Mouse (Mus musculus) liver (tissue): ENCODE measurements around the gene Anpep.
A peak's percentile ranks its signal among the peaks of the same experiment; 100 is the strongest.
"Not testable (repeated sequence)": the region's sequence is repeated elsewhere in the genome, so short reads cannot be mapped to it uniquely, and the experiment has no call there.

Source experiments
- DNase-seq: peaks from one replicate; pipeline ENCODE4 v3.0.0-alpha.2; 2020; ENCODE audit warnings: mixed read lengths

The Anpep gene

DNA sequence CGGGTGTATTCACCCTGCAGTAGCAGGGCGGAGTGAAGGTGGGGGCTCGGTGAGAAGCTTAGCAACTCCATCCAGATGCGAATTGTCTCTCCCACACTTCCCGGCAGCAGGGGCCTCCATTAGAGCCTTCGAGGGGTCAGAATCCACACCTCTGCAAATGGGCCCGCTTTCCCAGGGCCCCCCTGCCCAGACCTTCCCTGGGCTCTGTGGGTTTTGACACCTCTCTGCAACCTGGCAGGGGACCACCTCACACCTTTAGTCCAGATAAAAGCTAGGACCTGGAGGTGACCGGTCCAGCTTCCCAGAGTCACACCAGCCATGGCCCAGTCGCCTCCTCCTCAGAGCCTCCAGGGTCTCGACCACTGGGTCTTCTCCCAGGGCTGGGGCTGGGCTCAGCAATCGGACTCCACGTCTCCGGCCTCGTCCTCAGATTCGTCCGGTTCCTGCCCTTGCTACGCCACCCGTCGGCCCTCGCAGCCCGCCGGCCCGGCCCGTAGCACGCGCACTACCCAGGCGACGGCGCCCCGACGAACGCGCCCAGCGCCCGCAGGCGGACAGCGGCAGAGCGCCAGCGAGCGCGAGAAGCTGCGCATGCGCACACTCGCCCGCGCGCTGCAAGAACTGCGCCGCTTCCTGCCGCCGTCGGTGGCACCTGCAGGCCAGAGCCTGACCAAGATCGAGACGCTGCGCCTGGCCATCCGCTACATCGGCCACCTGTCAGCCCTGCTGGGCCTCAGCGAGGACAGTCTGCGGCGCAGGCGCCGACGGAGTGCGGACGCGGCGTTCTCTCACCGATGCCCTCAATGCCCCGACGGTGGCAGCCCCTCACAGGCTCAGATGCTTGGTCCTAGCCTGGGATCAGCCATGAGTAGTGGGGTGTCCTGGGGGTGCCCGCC is 50.0 kb downstream of the Anpep start, which contains the start of gene Mesp2:
Gene Mesp2, plus strand, starts transcription at position 117 of the 896 bp plus-strand sequence.
- DNase-seq: peak; percentile 66

DNA sequence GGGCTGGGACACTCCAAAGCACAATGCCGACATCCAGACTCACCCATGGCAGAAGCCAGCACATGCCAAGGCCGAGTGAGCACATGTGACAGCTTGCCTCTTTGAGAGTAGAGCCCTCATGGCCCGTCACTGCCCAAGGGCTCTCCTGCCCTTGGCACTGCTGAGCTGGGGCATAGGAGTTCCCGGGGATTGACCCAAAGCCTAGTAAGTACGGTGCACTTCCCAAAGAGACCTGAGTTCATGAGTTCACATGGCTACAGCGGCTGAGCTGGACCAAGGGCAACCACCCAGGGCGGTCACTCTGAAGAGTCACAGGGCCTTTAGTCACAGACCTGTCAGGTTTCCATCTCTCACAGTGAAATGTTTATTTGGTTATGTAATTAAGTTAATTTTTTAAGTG is 52.3 kb downstream of the Anpep start:
- no peak for DNase-seq

DNA sequence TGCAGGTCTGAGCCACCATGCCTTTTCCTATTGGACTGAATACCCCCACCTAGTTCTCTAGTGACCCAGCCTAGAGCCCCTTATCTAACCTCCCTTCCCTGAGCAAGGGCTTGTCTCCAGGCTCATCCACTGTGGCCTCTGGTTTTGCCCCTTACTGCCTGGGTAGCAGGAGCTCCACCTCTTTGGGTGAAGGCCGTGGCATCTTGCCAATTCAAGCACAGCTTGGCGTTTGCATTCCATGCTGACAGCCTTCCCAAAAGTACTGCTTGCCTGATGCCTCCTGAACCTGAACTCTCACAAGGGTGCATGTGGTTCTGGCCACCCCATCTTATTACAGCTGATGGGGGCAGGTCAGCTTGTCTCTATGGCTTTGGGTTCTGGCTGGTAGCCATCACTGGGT is 57.0 kb downstream of the Anpep start:
- no peak for DNase-seq

DNA sequence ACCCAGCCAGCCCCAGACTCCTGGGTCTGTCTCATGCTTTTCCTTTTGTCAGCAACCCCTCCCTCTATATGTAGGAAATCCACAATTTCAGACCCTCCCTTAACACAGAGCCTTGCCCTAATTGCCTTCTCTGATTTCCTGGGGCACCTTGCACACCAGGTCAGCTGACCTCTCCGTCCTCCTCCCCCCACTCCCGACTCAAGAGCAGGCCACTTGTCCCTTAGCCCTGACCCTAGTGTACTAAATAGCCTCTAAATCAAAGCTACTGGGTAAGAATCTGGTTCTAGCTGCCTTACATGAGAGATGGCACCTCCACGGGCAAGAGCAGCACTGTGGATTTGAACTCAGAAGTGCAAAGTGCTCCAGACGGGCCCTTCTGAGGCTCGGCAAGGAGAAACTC is 58.8 kb downstream of the Anpep start:
- no peak for DNase-seq

DNA sequence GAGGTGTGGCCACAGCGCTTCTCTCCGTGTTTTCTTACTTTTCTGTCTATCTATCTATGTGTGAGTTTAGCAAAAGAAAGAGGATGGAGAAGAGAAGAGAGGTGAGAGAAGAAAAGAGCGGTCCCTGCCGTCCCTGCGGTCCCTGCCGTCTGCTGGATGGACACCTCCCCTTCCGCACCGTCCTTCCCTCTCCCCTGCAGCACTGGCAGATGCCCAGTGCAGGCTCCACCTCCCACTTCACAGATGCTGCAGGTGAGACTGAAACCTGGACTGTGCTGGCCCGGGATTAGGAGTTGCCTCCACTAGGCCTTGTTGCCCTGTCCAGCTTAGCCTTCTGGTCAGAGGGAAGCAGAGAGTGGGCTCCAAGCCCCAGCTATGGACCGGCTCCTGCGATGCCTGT is 59.5 kb downstream of the Anpep start:
- DNase-seq: no peak

DNA sequence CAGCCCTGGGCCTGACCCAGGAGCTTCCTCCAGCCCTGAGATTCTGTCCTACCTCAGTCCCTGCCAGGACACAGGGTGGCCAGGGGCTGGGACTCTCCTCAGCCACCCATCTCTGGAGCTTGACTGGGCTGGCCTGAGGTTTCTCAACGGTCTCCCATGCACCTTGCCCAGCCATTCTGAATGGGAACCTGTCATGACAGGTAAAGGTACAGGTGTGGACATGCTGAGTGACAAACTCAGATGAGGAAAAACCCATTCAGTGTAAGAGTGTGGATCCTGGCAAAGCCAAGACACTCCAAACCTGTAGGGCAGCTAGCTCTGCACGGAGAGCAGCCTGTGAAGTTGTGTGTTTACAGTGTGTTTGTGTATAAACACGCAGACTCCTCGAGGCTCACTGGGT is 60.5 kb downstream of the Anpep start:
- no peak for DNase-seq

DNA sequence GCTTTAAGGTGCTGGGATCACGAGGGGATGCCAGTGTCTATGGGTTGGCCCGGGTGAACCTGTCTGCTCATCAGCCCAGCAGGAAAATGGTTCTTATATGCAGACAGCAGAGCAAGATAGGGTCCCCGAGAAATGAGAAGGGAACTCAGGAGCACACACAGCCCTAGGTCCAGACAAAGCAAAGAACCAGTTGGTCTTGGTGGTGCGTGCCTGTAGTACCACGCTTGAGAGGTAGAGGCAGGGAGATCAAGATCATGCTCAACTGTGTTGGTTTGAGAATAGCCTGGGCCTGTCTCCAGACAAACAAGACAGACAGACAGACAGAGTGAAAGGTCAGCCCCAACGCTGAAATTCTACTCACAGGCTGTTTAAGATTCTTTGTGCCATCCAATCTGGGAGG is 61.4 kb downstream of the Anpep start:
- DNase-seq: no peak

DNA sequence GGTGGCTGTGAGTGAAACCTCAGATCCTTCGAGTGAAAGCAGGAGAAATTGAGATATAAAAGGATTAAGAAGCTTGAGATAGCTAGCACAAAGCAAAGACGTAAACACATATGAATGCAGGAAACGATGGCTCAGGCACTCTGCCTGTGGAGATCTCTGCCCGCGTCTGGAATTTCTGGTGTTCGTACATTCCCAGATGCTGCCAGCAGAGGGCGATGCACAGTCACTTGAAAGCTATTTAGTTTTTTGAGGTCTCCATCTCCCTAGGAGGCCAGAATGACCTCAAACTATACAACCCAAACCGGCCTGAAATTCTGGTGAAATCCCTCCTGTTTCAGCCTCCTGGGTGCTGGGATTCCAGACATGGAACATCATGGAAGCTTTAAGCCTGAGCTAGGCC is 61.8 kb downstream of the Anpep start:
- DNase-seq: peak; percentile 65

DNA sequence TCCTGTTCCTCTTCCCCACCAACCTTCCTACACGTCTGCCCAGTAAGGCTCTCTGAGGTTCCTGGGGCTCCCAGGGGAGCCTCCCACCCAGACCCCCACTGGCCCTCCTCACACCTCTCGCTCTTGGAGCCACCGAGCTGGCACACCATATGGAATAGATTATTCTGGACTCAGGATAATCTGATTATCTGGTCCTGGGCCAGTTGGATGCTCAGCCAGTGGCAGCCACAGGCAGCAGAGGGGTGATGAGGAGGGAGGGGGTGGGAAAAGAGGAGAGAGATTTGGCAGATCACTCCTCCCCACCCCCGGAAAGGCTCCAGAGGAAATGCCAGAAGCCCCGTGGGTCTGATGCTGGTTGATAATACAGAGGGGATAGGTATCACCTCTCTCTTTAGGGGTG is 62.3 kb downstream of the Anpep start:
- no peak for DNase-seq

DNA sequence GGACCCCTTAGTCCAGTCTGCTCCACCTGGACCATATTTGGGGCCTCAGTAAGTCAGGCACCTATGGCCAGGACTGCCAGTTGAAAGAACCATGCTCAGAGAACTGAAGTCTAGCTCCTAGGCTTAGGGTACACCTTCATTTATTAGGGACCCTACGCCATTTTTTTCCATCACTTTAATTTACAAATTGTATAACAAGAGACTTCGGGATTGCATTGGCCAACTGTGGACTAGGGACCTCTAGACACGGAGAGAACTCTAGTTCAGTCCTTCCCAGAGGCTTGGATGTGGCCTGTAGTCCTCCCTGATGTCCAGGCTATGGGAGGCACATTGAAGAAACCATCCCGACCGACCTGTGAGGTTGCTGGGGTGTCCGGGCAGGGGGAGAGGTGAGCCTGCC is 67.2 kb downstream of the Anpep start, which contains the start of gene Mesp1:
Gene Mesp1, minus strand, starts transcription at position 101 of the 400 bp plus-strand sequence.
- DNase-seq: no peak

DNA sequence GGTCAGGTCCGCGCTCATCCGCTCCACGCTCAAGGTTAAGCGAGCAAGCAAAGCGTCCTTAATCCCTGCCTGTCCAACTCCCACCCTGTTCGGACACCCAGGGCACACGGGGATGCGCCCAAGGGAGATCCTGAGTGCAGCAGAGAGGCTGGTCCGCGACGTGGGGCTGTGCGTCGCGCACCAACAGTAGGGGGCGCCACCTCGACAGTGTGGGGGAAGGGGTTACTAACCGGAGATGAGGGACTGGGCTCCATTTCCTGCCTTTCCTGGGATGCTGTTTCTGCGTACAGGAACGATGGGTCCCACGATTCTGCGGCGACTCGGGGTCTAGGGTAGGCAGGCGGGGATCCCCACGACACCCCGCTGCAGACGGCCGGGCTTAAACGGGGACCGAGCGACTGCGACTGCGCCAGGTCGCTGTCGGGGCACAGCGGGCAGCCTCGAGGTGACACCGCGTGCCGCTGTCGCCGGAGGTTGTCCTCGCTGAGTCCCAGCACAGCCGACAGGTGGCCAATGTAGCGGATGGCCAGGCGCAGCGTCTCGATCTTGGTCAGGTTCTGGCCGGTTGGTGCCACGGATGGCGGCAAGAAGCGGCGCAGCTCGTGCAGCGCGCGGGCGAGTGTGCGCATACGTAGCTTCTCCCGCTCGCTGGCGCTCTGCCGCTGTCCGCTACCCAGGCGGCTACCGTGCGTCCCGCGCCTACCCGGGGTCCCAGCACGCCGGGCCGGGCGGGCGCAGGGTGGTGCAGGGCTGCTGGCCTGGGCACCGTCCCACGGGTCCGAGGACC is 68.0 kb downstream of the Anpep start:
- peak; percentile 18 for DNase-seq

DNA sequence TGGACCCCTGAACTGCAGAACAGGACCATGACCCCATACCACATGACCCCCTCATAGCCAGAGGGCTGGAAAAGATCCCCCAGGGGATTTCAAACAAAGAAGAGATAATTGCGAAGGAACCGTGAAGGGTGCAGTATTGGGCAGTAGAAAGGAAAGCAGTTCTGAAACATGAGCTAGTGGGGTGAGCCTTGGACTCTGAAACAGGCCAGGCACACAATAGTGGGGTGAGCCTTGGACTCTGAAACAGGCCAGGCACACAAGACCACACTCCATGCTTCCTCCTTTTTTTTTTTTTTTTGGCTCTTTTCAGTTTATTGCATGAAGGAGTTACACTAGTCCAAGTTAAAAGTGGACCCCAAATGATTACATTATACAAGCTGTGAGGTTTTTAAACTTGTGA is 71.0 kb downstream of the Anpep start:
- not testable (repeated sequence) for DNase-seq

DNA sequence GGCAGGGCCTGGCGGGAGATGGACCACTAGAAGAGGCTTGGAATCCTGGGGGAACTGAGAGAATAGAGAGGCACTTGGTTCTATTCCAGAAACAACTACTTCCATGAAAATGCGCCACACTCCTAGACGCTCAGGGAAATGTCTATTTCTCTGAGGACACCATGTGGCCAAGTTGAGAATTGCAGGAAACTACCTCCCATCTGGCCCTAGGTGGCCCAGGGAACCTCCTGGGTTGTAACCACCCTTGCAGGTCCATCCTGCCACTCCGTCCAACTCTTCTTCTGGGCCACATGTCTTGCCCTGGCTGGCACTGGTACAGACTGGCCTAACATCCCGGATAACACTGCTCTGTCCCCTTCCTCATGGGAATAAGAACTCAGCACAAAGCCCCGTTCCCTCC is 74.6 kb downstream of the Anpep start:
- DNase-seq: peak; percentile 52

DNA sequence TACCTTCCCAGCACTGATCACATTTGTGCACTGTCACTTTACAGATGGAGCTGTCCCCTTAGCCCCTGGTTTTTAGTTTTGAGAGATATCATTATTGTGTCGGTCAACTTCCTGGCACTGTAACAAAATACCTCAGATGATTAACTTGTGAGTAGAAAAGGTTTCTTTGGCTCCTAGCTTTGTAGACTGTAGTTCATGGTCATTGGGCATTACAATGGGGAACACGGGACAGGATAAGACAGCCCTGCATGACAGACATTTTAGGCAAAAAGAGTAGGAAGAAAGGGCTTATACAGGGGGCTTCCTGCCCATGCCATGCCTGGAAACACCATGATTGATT is 78.4 kb downstream of the Anpep start:
- no peak for DNase-seq

DNA sequence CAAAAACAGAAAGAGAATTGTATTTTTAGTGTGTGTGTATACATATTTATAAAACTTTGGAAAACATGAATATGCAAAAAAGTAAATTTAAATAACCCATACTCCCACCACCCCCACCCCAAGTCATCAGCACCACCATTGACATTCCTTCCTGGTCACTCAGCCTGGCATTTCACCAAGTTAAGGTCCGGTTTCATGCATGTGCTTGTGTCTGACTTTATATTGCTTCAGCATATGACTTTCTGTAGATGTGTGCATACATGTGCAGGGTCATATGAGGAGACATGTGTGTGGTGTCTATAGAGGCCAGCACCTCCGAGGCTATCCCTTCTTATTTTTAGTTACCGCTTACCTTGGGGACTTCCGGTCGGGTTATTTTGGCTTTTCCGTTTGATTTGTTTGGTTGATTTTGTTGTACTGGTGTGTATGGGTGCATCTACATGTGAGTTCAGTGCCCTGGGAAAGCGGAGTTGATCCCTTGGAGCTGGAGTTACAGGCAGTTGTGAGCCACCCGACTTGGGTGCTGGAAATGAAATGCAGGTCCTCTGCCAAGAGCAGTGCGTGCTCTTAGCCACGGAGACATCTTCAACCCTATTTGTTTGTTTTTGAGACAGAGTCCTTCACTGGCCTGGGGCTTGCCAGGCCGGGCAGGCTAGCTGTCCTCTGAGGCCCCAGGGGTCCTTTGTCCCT is 78.9 kb downstream of the Anpep start:
- DNase-seq: no peak

DNA sequence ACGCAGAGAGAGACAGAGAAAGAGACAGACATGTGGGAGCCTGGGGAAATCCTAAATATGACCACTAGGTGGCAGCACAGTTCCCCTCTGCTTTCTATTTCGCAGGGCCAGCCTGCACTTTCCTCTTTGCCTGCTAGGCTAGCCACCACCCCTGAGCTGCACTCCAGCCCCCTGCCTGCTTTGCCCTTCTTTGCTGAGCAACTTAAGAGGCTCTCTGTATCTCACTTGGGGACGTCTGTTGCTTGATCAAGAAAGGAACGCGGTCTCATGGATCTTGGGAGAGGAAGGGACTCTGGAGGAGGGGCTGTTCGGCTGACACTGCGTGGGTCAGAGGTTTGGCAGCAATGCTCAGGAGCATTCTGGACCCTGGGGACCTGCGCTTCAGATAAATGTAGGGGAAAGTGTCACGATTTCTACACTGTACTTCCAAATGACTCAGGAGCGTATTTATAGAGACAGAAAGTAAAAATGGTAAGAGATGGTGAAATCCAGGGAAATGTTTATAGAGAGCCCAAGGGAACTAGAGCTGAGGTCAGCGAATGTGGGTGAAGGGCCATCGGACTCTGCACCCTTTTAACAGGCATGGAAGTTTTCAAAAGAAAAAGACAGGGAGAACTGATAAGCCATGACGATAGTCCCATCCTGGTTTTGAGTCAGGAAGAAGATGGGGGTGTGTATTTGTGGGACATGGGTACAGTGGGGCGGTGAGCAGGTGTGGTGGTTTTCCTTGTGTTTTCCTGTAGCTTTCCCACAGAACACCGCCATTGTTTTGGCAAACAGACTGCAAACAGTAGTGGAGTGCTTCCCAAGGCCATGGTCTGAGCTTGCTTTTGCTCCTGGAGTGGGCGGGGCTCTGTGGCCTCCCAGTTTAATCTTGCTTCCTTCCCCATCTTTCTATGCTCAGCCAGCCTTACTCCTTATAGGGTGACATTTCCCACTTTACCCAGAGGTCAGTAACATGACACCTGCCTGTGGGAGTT is 79.9 kb downstream of the Anpep start:
- peak; percentile 65 for DNase-seq
